Mouse (Mus musculus) neutrophil, adult 65 days (primary cell): Measurements from ENCODE around the gene Ceacam14. TPM values are rescaled to one million over a fixed set of nuclear protein-coding genes. Genes with fewer than 3 reads are reported as not detected.

Experiments
- total RNA-seq: library from RNA; stranded (reverse); gene quantifications from 2 replicates; pipeline ENCODE4 v1.2.4, GENCODE M21; 2023

The Ceacam14 gene
- total RNA-seq = not detected in 2 replicates

GRCm38 (mm10) chr7:17812333-17812732, at the start of gene Ceacam14:
TSS of gene Ceacam14 (plus strand) at chr7:17812633.

Other genes starting within 250 kb of the Ceacam14 start
- gene Ceacam5, start 99.4 kb upstream of the Ceacam14 start, total RNA-seq = not detected in 2 replicates
- gene Gm5155, start 59.1 kb downstream of the Ceacam14 start, total RNA-seq = not detected in 2 replicates
- gene Ceacam11, start 159.5 kb downstream of the Ceacam14 start, total RNA-seq = not detected in 2 replicates
- gene Ceacam13, start 197.3 kb downstream of the Ceacam14 start, total RNA-seq = not detected in 2 replicates